Mouse (Mus musculus) T-helper 17 cell (primary cell): ENCODE measurements around the gene Inka2.

Experiments used
- in situ Hi-C, 2 experiments: fragments of 300-600 bp; cut with MboI, MseI; formaldehyde crosslinking; loops; 1 replicate in 1 of 2; 2 replicates in 1 of 2; pipeline ENCODE4 v1.15.1; 2025; ENCODE audit warnings: high pct_unique_total_duplicates in 2 of 2

Inka2 gene

DNA sequence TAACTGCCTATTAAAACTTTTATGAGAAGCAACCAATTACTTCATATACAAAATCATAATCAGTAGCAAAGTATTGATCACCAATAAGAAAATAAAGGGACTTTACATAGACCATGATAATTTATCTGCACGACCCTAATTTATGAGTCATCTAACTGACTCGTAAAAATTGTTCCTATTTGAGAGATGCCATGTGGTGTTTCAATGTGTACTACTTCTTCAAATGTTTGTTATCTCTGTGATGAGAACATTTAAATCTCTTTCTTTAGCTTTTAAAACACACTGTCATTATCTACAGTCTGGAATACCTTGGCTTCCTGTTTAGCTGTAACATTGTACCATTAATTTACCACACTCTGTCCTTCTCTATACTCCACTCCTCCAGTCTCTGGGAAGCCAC is 65.0 kb downstream of the Inka2 start:
- in situ Hi-C loops, result no loop called here
